Mouse (Mus musculus) midbrain, embryonic 11.5 days (tissue): ENCODE data around the gene Foxj3. TPM values are rescaled to one million over a fixed set of nuclear protein-coding genes. Genes with fewer than 3 reads are reported as not detected.

Source experiments
- ATAC-seq: fragments of 200-750 bp; cut with Nextera tagmentation; 2 replicates; pipeline ENCODE4 v1.8.0; 2017; ENCODE audit warnings: moderate TSS enrichment, moderate library complexity; ENCODE audit not compliant: low FRiP score
- DNase-seq: peaks from one replicate; pipeline ENCODE4 v3.0.0; 2015; ENCODE audit warnings: low spot score; ENCODE audit errors: missing footprints
- H3K27ac ChIP-seq: fragments of 300-500 bp; sonication (generic); 2 replicates; pipeline ENCODE4 v1.5.1; 2014; ENCODE audit warnings: low read depth, low read length
- H3K27me3 ChIP-seq: fragments of 300-500 bp; sonication (generic); 2 replicates; pipeline ENCODE4 v1.6.1; 2014; ENCODE audit warnings: mild to moderate bottlenecking, low read length, moderate library complexity, mixed read lengths; ENCODE audit not compliant: control insufficient read depth, insufficient read depth
- H3K36me3 ChIP-seq: fragments of 300-500 bp; sonication (generic); 2 replicates; pipeline ENCODE4 v1.6.1; 2014; ENCODE audit warnings: mild to moderate bottlenecking, low read length, moderate library complexity, mixed read lengths; ENCODE audit not compliant: control insufficient read depth, insufficient read depth
- H3K4me1 ChIP-seq: fragments of 300-500 bp; sonication (generic); 2 replicates; pipeline ENCODE4 v1.6.1; 2014; ENCODE audit warnings: low read length; ENCODE audit not compliant: control insufficient read depth, insufficient read depth
- H3K4me2 ChIP-seq: fragments of 300-500 bp; sonication (generic); 2 replicates; pipeline ENCODE4 v1.6.1; 2014; ENCODE audit warnings: mild to moderate bottlenecking, moderate library complexity
- H3K4me3 ChIP-seq: fragments of 300-500 bp; sonication (generic); 2 replicates; pipeline ENCODE4 v1.5.1; 2014; ENCODE audit warnings: low read depth, low read length
- H3K9ac ChIP-seq: fragments of 300-500 bp; sonication (generic); 2 replicates; pipeline ENCODE4 v1.6.1; 2014; ENCODE audit warnings: low read length
- H3K9me3 ChIP-seq: fragments of 300-500 bp; sonication (generic); 2 replicates; pipeline ENCODE4 v1.6.1; 2016; ENCODE audit warnings: low read length; ENCODE audit not compliant: control insufficient read depth
- WGBS: fragments of 180-500 bp; shearing (Covaris S2); extraction: QIAGEN DNeasy Blood & Tissue Kit; methylation state at CpG from one replicate; pipeline ENCODE4 v1.1.7; 2014; 5-methylcytosine and 5-hydroxymethylcytosine counted together
- polyA plus RNA-seq: library from polyadenylated mRNA; unstranded; fragments of >200 nt; fragmentation: Nextera tagmentation; extraction: Ambion mirVana; gene quantifications from 2 replicates; pipeline ENCODE4 v1.2.1, GENCODE M21; 2014

The Foxj3 gene
- polyA plus RNA-seq, 1 experiment from 2014 or later = 20.0 TPM

GRCm38 (mm10) chr4:119550864-119551263 lies 14.1 kb downstream of the Foxj3 start:
- Histone ChIP-seq H3K9me3 (no peaks in the 10 kb centered on the region), H3K4me1 (no peaks in the 10 kb centered on the region), H3K27me3 (no peaks in the 10 kb centered on the region), H3K9ac (no peak overlapping the region), H3K27ac (no peak overlapping the region), H3K36me3 (no peaks in the 10 kb centered on the region), H3K4me2 (no peak overlapping the region), H3K4me3 (no peak overlapping the region)
- no peak for ATAC-seq
- peak; percentile 71 for DNase-seq
- WGBS = 89% methylated on average over 1 of the region's 1 CpGs

- no peaks in the 10 kb centered on the region for H3K27me3 ChIP-seq
- H3K4me2 ChIP-seq = no peak overlapping the region
- ATAC-seq (no peak), DNase-seq (peak; percentile 69)
- no peaks in the 10 kb centered on the region for H3K9me3 ChIP-seq
- H3K27ac ChIP-seq = no peak overlapping the region
- no peak overlapping the region for H3K4me3 ChIP-seq
- 87% methylated on average over 2 of the region's 2 CpGs for WGBS
- no peaks in the 10 kb centered on the region for H3K36me3 ChIP-seq
- no peak overlapping the region for H3K9ac ChIP-seq
- H3K4me1 ChIP-seq = no peaks in the 10 kb centered on the region
Measured at GRCm38 (mm10) chr4:119555466-119555865, 18.7 kb downstream of the Foxj3 start.

GRCm38 (mm10) chr4:119563136-119563535 lies 26.3 kb downstream of the Foxj3 start:
- DNase-seq (no peak), ATAC-seq (no peak)
- Histone ChIP-seq H3K27ac (no peak overlapping the region), H3K4me1 (no peaks in the 10 kb centered on the region), H3K36me3 (no peaks in the 10 kb centered on the region), H3K27me3 (no peaks in the 10 kb centered on the region), H3K4me2 (no peak overlapping the region), H3K9me3 (no peaks in the 10 kb centered on the region), H3K4me3 (no peak overlapping the region), H3K9ac (no peak overlapping the region)

- Histone ChIP-seq H3K4me2 (no peak overlapping the region), H3K9ac (no peak overlapping the region), H3K9me3 (no peaks in the 10 kb centered on the region), H3K36me3 (no peaks in the 10 kb centered on the region), H3K27ac (no peak overlapping the region), H3K27me3 (no peaks in the 10 kb centered on the region), H3K4me1 (no peaks in the 10 kb centered on the region), H3K4me3 (no peak overlapping the region)
- 93% methylated on average over 4 of the region's 4 CpGs for WGBS
- no peak for ATAC-seq
- DNase-seq = no peak
Measured at GRCm38 (mm10) chr4:119566322-119566835, 29.6 kb downstream of the Foxj3 start.

GRCm38 (mm10) chr4:119572682-119573081 lies 35.9 kb downstream of the Foxj3 start:
- no peak overlapping the region for H3K9ac ChIP-seq
- ATAC-seq (no peak), DNase-seq (no peak)
- H3K4me1 ChIP-seq = no peaks in the 10 kb centered on the region
- H3K27me3 ChIP-seq = no peaks in the 10 kb centered on the region
- 93% methylated on average over 3 of the region's 3 CpGs for WGBS
- no peaks in the 10 kb centered on the region for H3K9me3 ChIP-seq
- no peak overlapping the region for H3K4me3 ChIP-seq
- no peaks in the 10 kb centered on the region for H3K36me3 ChIP-seq
- no peak overlapping the region for H3K4me2 ChIP-seq
- H3K27ac ChIP-seq = no peak overlapping the region

- Histone ChIP-seq H3K9ac (no peak overlapping the region), H3K36me3 (no peaks in the 10 kb centered on the region), H3K4me2 (no peak overlapping the region), H3K9me3 (no peaks in the 10 kb centered on the region), H3K4me3 (no peak overlapping the region), H3K27me3 (no peaks in the 10 kb centered on the region), H3K27ac (no peak overlapping the region), H3K4me1 (no peaks in the 10 kb centered on the region)
- DNase-seq (peak; percentile 37), ATAC-seq (no peak)
- WGBS = 84% methylated on average over 2 of the region's 2 CpGs
Measured at GRCm38 (mm10) chr4:119574504-119574903, 37.7 kb downstream of the Foxj3 start.

GRCm38 (mm10) chr4:119575459-119575858 lies 38.7 kb downstream of the Foxj3 start:
- H3K9ac ChIP-seq = no peak overlapping the region
- no peak overlapping the region for H3K4me2 ChIP-seq
- no peak overlapping the region for H3K27ac ChIP-seq
- no peak for DNase-seq
- ATAC-seq = no peak
- H3K9me3 ChIP-seq = no peaks in the 10 kb centered on the region
- no peak overlapping the region for H3K4me3 ChIP-seq
- no peaks in the 10 kb centered on the region for H3K4me1 ChIP-seq
- WGBS = 95% methylated on average over 3 of the region's 3 CpGs
- H3K36me3 ChIP-seq = no peaks in the 10 kb centered on the region
- H3K27me3 ChIP-seq = no peaks in the 10 kb centered on the region

- H3K9ac ChIP-seq = no peak overlapping the region
- H3K9me3 ChIP-seq = no peaks in the 10 kb centered on the region
- 97% methylated on average over 2 of the region's 2 CpGs for whole genome bisulfite sequencing
- no peak overlapping the region for H3K27ac ChIP-seq
- H3K4me2 ChIP-seq = no peak overlapping the region
- H3K36me3 ChIP-seq = peaks cover 2% of the 10 kb centered on the region; the same call in 1 of the 2 replicates
- DNase-seq (no peak), ATAC-seq (no peak)
- H3K27me3 ChIP-seq = no peaks in the 10 kb centered on the region
- no peaks in the 10 kb centered on the region for H3K4me1 ChIP-seq
- H3K4me3 ChIP-seq = no peak overlapping the region
Measured at GRCm38 (mm10) chr4:119588037-119588436, 51.2 kb downstream of the Foxj3 start.

- no peak overlapping the region for H3K9ac ChIP-seq
- no peak overlapping the region for H3K27ac ChIP-seq
- H3K4me1 ChIP-seq = no peaks in the 10 kb centered on the region
- peaks cover 2% of the 10 kb centered on the region; the same call in 1 of the 2 replicates for H3K36me3 ChIP-seq
- H3K4me2 ChIP-seq = no peak overlapping the region
- no peak overlapping the region for H3K4me3 ChIP-seq
- no peaks in the 10 kb centered on the region for H3K27me3 ChIP-seq
- WGBS = 93% methylated on average over 2 of the region's 2 CpGs
- DNase-seq (no peak), ATAC-seq (no peak)
- no peaks in the 10 kb centered on the region for H3K9me3 ChIP-seq
Measured at GRCm38 (mm10) chr4:119589423-119589822, 52.6 kb downstream of the Foxj3 start.
